Mouse (Mus musculus) stomach, postnatal 0 days (tissue): Measurements from ENCODE around the gene Icmt.

ENCODE experiments used
- CTCF ChIP-seq: IDR thresholded peaks from 2 replicates; pipeline ENCODE4 v1.5.1; 2016; ENCODE audit warnings: antibody characterized with exemption, low read depth, mild to moderate bottlenecking, moderate library complexity
- EP300 ChIP-seq: optimal IDR thresholded peaks from 2 replicates; pipeline ENCODE3; 2016; ENCODE audit warnings: antibody characterized with exemption

GRCm38 (mm10) chr4:152282721-152283120, 14.3 kb upstream of the Icmt start:
- no peak for TF ChIP-seq EP300
- TF ChIP-seq CTCF: no peak
